Mouse (Mus musculus) olfactory bulb, adult 2 months (tissue): Measurements from ENCODE around the gene Gm28635.

Experiments used
- CTCF ChIP-seq: fragments of 200-500 bp; IDR thresholded peaks from 2 replicates; pipeline ENCODE4 v1.5.1; 2012; ENCODE audit warnings: low read depth, mild to moderate bottlenecking, low read length, moderate library complexity; ENCODE audit not compliant: insufficient read depth
- POLR2A ChIP-seq: fragments of 200-500 bp; IDR thresholded peaks from 2 replicates; pipeline ENCODE4 v1.6.1; 2012; ENCODE audit warnings: mild to moderate bottlenecking, low read depth, low read length, moderate library complexity; ENCODE audit not compliant: insufficient read depth

- TF ChIP-seq CTCF (no peak), POLR2A (no peak)
Measured at GRCm38 (mm10) chr2:84715562-84716361, 37.9 kb upstream of the Gm28635 start.
